Mouse (Mus musculus) right cerebral cortex, postnatal 36 days (tissue): Measurements from ENCODE around the gene March5.
"Not testable (repeated sequence)": the region's sequence is repeated elsewhere in the genome, so short reads cannot be mapped to it uniquely, and the experiment has no call there.

Experiments
- DNase-seq, 2 experiments: peaks; one replicate each; pipeline ENCODE4 v3.0.0; 2022; ENCODE audit warnings: low spot score in 2 of 2, mixed read lengths in 1 of 2

March5 gene

DNA sequence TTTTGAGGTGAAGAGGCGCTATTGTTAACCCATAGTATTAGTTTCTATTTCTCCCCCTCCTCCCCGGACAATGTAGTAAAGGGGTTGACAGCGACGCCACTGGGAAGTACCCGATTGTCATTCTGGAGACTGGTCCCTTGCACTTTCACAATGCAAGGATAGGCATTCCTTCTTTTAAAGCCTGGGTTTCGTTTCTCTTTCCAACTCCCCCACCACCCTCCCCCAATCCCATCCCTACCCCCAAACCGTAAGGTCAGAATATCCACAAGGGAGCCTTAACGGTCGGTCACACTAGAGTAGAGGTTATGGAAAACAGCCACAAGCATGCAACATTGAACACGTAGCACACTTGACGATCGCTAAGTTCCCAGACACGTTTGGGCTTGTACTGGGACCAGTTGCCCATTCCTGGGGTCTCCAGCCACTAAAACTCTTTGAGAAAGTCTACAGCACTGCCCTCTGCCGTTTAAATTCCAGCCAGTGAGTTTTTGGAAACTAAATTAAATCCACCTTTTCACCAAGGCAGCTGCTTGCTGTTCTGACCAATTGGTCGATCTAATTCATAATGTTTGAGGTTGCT lies 923 bp downstream of the March5 start, which contains the start of gene Cpeb3:
Gene Cpeb3 (minus strand): TSS at position 426 of the 580 bp plus-strand sequence.
- DNase-seq = peak in 1 of 2 experiments; percentile 12

- no peak for DNase-seq
Measured at GRCm38 (mm10) chr19:37208986-37209385, 1.6 kb downstream of the March5 start.

DNA sequence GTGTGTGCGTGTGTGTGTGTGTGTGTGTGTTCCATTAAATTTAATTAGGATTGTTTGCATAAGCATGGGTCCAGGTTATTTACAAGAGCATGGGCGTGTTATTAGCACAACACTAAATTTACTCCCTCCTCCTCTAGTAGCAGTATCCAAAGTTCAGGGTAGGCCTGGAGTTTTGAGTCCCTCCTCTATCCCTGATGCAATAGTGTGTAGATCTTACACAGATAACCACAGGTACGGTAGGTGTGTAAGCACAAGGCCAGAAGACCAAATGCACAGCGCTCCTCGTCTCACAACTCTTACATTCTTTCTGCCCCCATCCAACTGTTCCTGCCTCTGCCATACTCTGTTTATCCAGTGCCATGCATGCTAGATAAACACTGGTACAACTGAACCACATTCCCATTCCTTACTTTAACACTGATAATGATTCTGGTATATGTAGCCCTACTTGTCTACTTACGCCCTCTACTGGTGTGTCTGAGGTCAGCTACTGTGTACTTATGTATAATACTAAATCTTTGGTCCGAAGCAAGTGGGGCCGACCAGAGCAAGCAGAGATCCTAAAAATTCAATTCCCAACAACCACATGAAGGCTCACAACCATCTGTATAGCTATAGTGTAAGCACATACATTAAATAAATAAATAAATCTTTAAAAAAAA lies 2.3 kb downstream of the March5 start:
- no peak for DNase-seq

- no peak for DNase-seq
Measured at GRCm38 (mm10) chr19:37210457-37210856, 3.1 kb downstream of the March5 start.

- DNase-seq = no peak
Measured at GRCm38 (mm10) chr19:37211416-37211815, 4.1 kb downstream of the March5 start.

- DNase-seq = no peak
Measured at GRCm38 (mm10) chr19:37214711-37215110, 7.4 kb downstream of the March5 start.

DNA sequence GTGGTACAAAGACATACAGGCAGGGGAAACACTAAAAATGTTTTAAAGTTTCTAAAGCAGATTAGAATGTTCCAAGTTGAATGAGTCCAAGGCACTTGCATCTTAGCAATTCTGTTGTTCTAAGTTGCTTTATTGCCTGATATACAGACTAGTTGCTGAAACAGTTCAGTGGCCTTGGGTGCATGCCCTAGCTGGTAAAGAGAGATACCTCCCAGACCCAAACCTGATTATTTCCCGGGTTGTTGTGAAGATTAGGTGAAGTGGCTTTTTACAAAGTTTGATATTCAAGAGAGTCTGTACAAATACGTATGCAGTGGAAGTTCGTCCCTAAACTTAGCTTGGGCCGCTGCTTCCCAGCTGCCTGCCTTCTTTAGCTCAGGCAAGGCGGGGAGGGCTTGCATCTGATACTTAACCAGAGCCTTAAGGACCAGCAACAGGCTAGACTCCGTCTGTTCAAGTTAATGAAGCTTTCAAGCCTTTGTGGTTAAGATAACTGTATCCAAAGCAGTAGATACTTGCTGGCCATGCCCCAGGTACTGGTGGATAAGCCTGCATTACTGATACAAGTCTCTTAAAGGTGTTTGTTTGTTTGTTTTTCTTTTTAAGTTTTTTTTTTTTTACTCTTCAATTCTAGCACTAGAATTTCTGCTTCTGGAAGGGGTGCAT lies 18.0 kb downstream of the March5 start:
- no peak for DNase-seq

- not testable (repeated sequence) for DNase-seq
Measured at GRCm38 (mm10) chr19:37232598-37232997, 25.3 kb downstream of the March5 start.

DNA sequence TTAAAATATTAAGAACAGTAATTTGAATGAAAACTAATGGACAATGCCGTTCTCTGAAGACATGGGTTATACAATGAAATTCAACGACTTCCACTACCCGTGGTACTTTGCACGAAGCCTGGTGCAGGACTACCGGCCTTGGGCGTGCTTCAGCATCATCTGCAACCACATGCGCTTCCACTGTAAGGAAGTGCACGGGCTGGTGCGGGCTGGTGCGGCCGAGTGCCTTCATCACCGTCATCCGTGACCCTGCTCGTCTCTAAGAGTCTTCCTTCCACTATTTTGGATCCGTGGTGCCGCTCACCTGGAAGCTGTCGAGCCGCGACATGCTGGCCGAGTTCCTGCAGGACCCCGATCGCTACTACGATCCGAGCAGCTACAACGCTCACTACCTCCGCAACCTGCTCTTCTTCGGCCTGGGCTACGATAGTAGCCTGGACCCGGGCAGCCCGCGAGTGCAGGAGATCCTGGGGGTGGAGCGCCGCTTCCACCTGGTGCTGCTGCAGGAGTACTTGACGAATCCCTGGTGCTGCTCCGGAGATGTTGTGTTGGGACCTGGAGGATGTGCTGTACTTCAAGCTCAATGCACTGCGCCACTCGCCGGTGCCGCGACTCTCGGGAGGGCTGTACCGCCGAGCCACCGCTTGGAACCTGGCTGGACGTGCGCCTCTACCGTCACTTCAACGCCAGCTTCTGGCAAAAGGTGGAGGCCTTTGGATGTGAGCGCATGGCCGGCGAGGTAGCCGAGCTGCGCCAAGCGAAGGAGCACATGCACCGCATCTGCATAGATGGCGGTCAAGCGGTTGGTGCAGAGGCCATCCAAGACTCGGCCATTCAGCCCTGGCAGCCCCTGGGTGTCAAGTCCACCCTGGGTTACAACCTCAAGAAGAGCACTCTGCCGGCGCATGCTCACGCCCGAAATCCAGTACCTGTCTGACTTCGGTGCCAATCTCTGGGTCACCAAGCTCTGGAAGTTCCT lies 26.5 kb downstream of the March5 start:
- DNase-seq = no peak

- DNase-seq = no peak
Measured at GRCm38 (mm10) chr19:37235818-37236217, 28.5 kb downstream of the March5 start.

DNA sequence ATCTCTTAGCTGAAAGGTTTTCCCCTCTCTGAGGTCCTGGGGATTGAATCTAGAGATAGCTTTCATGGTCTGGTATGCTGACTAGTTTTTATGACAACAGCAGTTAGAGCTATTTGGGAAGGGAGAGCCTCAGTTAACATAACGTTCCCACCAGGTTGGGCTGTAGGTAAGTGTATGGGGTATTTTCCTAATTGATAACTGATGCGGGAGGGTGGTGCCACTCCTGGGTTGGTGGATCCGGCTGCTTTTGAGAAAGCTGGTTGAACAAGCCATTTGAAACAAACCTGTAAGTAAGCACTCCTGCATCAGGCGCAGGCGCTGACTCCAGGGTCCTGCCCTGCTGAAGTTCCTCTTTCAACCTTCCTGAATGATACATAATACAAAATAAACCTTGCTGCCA lies 30.0 kb downstream of the March5 start:
- DNase-seq = no peak

GRCm38 (mm10) chr19:37237712-37238437 lies 30.5 kb downstream of the March5 start:
- DNase-seq = no peak

GRCm38 (mm10) chr19:37238651-37239050 lies 31.3 kb downstream of the March5 start:
- no peak for DNase-seq

DNA sequence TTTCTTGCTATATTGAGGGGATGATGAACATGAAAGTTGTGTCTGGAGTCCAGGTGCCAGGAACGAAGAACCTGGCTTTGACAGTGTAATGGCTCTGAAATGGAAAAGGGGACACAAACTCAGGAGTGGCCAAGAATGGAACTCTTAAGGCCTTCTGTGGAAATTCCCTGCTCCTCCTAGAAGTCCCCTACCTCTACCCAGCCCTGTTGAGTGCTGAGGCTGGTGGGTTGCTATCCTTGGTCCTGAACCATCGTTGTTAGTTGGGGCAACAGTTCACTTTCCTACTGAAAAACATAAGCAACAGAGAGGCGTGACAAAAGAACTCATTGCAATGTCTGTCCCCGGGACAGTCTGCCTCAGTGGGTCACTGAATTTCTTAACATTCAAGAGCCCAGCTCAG lies 31.8 kb downstream of the March5 start:
- DNase-seq = no peak

- DNase-seq = no peak
Measured at GRCm38 (mm10) chr19:37241201-37241600, 33.9 kb downstream of the March5 start.

- DNase-seq = no peak
Measured at GRCm38 (mm10) chr19:37242707-37243106, 35.4 kb downstream of the March5 start.

DNA sequence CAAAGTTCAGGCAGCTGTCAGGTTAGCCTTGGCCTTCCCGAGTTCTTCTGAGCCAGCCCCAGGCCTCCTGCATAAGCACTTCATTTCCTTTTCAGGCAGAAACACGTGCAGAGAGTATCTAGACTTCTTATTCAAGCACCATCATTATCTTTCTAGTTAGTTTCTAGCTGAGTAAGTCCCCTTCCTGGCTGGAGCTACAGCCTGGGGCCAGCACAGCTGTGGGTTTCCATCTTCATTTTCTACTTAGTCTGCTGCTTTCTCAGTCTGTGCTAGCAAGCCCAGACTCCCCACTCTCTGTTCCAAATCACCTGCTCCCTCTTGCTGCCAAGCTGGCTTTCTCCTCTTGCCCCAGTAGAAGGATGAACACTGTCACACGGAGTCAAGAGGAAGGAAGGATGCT lies 39.5 kb downstream of the March5 start:
- no peak for DNase-seq

DNA sequence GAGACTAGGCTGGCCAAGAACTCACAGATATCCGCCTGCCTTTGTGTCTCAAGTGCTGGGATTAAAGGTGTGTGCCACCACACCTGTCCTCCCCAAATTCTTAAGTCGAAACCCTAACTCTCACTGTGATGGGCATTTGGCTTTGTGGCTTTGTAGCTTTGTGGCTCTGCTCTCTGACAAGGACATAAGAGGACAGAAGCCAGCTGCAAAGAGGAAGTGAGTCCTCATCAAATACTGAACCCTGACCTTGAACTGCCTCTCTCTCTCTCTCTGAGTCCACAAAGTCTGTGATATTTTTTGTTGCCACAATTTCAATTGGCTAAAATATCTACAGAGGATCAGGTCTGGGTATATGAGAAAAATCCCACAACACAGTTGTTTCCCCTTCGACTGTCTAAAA lies 40.9 kb downstream of the March5 start:
- no peak for DNase-seq

DNA sequence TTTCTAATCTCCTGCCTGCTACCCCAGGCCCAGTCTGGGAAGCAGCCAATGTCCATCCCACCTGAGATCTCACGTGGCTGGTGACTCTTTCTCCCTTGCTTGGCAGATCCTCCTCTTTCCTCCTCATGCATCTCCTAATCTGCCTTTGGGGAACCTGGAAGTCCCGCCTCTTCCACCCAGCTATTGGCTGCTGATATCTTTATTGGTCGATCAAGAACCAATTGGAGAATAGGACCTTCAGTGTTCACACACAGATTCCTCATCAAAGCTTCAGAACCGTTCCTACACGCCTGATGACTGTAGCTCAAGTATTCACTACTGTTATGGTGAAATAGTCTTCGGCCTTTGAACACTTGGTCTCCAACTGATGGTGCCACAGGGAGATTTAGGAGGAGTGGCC lies 44.8 kb downstream of the March5 start:
- no peak for DNase-seq

- peak; percentile 68 to 88 for DNase-seq
Measured at GRCm38 (mm10) chr19:37255321-37255720, 48.0 kb downstream of the March5 start.

DNA sequence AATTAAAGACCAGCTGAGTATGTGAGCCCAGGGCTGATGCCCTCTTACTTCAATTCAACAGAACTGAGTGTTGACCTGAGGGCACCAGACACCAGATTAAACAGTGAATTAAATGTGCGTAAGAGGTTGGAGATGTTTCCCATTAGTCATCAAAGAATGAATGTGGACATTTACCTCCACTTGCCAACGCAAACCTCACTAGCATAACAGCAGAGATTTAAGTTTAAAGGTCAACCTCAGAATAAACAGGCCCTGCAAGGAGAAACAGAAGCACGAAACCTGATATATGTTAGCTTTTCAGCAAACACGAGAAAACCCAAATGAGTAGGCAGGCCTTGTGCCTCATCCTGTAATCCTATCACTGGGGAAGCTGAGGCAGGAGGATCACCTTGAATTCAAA lies 55.0 kb downstream of the March5 start:
- no peak for DNase-seq
